Mouse (Mus musculus) heart, embryonic 12.5 days (tissue): ENCODE results near the gene Gm4907. TPM values are rescaled to one million over a fixed set of nuclear protein-coding genes. Genes with fewer than 3 reads are reported as not detected.
"Not testable (repeated sequence)": the region's sequence is repeated elsewhere in the genome, so short reads cannot be mapped to it uniquely, and the experiment has no call there.

ENCODE experiments used
- ATAC-seq: fragments of 200-750 bp; cut with Nextera tagmentation; 2 replicates; pipeline ENCODE4 v1.8.0; 2017; ENCODE audit warnings: moderate TSS enrichment, moderate library complexity; ENCODE audit not compliant: insufficient number of reproducible peaks, low FRiP score
- H3K27ac ChIP-seq: fragments of 300-500 bp; sonication (generic); 2 replicates; pipeline ENCODE4 v1.5.1; 2016; ENCODE audit warnings: mild to moderate bottlenecking, moderate library complexity; ENCODE audit not compliant: poor library complexity, severe bottlenecking
- H3K27me3 ChIP-seq: fragments of 300-500 bp; sonication (generic); replicated peaks from 2 replicates; pipeline ENCODE4 v1.6.1; 2016; ENCODE audit warnings: mild to moderate bottlenecking, moderate library complexity
- H3K36me3 ChIP-seq: fragments of 300-500 bp; sonication (generic); 2 replicates; pipeline ENCODE4 v1.6.1; 2016; ENCODE audit warnings: mild to moderate bottlenecking, moderate library complexity
- H3K4me1 ChIP-seq: fragments of 300-500 bp; sonication (generic); replicated peaks from 2 replicates; pipeline ENCODE4 v1.6.1; 2016; ENCODE audit warnings: mild to moderate bottlenecking
- H3K4me2 ChIP-seq: fragments of 300-500 bp; sonication (generic); 2 replicates; pipeline ENCODE4 v1.6.1; 2016; ENCODE audit warnings: mild to moderate bottlenecking, moderate library complexity
- H3K4me3 ChIP-seq: fragments of 300-500 bp; sonication (generic); 2 replicates; pipeline ENCODE4 v1.5.1; 2016; ENCODE audit warnings: mild to moderate bottlenecking
- H3K9ac ChIP-seq: fragments of 300-500 bp; sonication (generic); 2 replicates; pipeline ENCODE4 v1.6.1; 2016; ENCODE audit warnings: mild to moderate bottlenecking, moderate library complexity
- H3K9me3 ChIP-seq: fragments of 300-500 bp; sonication (generic); replicated peaks from 2 replicates; pipeline ENCODE4 v1.6.1; 2016; ENCODE audit warnings: mild to moderate bottlenecking, moderate library complexity
- WGBS: fragments of 180-500 bp; shearing (Covaris S2); methylation state at CpG from one replicate; pipeline ENCODE4 v1.1.7; 2016; 5-methylcytosine and 5-hydroxymethylcytosine counted together
- polyA plus RNA-seq: library from polyadenylated mRNA; unstranded; fragments of >200 nt; fragmentation: Nextera tagmentation; extraction: Ambion mirVana; gene quantifications from 2 replicates; pipeline ENCODE4 v1.2.1, GENCODE M21; 2016

Gene Gm4907
- not detected in 2 replicates for polyA plus RNA-seq

DNA sequence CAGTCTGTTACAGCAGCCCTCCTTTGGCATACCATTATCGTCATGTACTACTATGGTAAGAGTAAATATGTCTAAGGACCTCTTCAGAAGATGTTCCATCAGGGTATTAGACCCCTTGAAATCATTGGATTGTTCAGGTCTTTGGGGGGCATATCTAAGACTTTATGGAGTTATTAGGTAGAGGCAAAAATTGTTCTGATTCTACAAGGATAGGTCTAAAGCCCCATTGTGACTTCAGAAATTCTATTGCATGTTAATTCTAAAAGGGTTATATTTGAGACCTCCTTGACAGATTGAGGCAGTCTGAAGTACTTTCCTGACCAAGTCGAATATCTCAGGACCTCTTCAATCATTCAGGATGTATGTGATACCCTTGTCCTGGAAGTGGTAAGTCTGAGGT, at the start of gene Gm4907:
Gene Gm4907 (plus strand): TSS at position 301 of the 400 bp plus-strand sequence.
- not testable (repeated sequence) for H3K4me1 ChIP-seq, H3K4me3 ChIP-seq, H3K9me3 ChIP-seq, H3K27me3 ChIP-seq, H3K36me3 ChIP-seq, H3K9ac ChIP-seq, H3K27ac ChIP-seq, H3K4me2 ChIP-seq, ATAC-seq
- 59% methylated on average over 2 of the region's 2 CpGs for WGBS

DNA sequence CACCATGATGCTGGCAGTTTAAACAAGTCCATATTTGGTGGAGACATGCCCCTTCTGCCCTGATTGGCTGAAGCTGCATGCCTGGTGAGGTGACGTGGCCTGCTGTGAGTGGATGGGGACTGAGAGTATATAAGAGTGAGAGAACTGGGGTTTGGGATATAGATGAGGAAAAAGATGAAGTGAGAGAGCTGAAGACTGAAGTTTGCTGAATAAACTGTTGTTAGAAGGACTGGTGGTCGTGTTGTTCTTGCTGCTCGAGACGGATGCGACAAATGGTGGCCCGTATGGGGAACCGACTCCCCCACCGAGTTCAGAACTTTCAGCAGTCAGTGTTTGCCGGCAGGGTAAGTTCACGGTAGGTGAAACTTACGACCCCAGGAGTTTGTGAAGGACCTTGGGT, 48.6 kb upstream of the Gm4907 start:
- H3K4me2 ChIP-seq, ATAC-seq, H3K36me3 ChIP-seq, H3K4me1 ChIP-seq, H3K27me3 ChIP-seq, H3K9ac ChIP-seq, H3K27ac ChIP-seq, H3K4me3 ChIP-seq, H3K9me3 ChIP-seq: not testable (repeated sequence)
- 88% methylated on average over 11 of the region's 11 CpGs for WGBS

DNA sequence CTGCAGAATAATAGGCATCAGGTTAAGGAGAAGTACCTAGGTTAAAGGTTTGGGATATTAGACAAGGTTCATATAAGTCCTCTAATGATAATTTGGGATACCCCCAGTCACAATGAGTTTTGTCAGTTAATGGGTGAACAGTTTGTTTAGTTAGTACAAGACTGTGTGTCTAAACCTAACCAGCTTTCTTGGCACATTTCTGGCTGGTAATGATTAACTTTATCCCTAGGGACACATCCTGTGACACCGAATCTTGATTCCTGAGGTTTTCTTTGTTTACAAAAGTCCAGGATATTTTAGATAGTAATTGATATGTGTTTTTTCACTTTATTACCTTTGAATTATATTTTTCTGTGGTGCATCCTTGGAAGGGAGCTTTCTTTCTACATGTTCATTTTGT, 41.4 kb upstream of the Gm4907 start:
- Histone ChIP-seq H3K9me3 (no peaks in the 10 kb centered on the region), H3K4me2 (no peak overlapping the region), H3K4me3 (no peak overlapping the region), H3K9ac (no peak overlapping the region), H3K27ac (no peak overlapping the region), H3K27me3 (no peaks in the 10 kb centered on the region), H3K4me1 (no peaks in the 10 kb centered on the region), H3K36me3 (no peaks in the 10 kb centered on the region)
- WGBS, result 82% methylated on average over 1 of the region's 1 CpGs
- no peak for ATAC-seq

DNA sequence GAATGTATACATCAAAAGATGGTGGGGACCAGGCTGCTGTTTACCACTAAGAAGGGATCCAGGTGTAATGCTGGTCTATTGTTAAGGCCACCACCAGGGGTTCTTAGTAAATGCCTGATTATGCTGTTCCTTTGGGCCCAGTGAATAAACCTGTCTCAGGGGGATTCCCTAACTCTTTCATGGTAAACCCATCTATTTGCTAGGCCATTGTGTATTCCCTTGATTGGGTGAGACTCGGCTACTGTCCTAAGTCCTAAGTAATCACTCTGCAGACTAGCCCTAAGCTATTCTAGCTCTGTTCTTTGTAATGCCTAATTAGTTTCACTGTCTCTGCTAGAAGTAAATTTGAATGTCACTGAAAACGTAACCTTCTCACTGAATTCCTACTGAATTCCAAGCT, 71.8 kb downstream of the Gm4907 start:
- Histone ChIP-seq H3K36me3 (no peaks in the 10 kb centered on the region), H3K4me2 (no peak overlapping the region), H3K9me3 (0 out of 2 replicates have a peak, but pooled peaks cover 3% of the 10 kb centered on the region), H3K9ac (no peak overlapping the region), H3K4me1 (no peaks in the 10 kb centered on the region), H3K27ac (no peak overlapping the region), H3K4me3 (no peak overlapping the region), H3K27me3 (no peaks in the 10 kb centered on the region)
- ATAC-seq, result no peak
- WGBS, result 76% methylated on average over 2 of the region's 2 CpGs

Other genes with a start within 250 kb of the Gm4907 start
- 7.7 and 8.1 TPM in 2 replicates for gene Wdr44, start 189.5 kb upstream of the Gm4907 start, polyA plus RNA-seq
- gene Gm4985, start 76.4 kb downstream of the Gm4907 start, polyA plus RNA-seq, result not detected in 2 replicates